Mouse (Mus musculus): ENCODE results near the gene Gm10310. TPM values are rescaled to one million over a fixed set of nuclear protein-coding genes. Genes with fewer than 3 reads are reported as not detected.

Gene Gm10310
- polyA plus RNA-seq (2012; rRNA removed; ENCODE audit: low replicate concordance), result not detected in 2 replicates

DNA sequence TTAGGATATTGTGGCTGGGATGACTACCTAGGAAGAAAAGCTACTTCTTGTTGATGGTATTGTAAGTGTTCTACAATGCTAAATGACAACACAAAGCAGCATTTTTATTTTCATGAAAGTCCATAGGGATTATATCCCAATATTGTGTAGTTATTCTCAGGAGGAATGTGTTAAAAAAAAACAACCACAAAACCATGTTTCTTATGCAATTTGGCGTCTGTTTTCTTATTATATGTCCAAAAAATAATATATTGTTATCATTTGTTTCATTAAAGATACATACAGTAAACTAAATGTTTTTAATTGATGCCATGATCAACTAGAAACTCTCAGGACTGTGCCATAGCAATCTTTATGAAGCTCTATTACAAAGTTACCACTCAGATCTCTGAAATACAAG lies at the start of gene Gm10310:
Gm10310 (minus strand) TSS at position 101 of the 400 bp plus-strand sequence.

DNA sequence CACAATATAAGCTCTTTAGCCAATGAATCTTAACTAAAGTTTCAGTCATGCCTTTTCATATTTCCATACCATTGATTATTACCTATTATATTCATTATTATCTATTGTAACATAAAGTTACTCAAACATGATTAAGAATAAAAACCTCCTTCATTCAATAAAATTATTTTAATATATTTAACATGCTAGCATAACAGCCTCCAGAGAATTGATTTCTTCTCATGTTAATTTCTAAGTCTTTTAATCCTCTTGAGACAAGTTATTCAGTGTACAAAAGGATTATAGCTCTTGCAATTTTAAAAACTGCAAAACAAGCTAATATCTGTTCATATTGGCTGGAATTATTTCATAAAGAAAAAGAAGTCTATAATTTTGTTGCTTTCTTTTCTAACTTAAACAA lies 45.2 kb upstream of the Gm10310 start, which contains the start of gene Olfr821:
Olfr821 (plus strand) TSS at position 301 of the 400 bp plus-strand sequence.

GRCm38 (mm10) chr10:130012321-130012720 lies 27.5 kb upstream of the Gm10310 start, which contains the start of gene Olfr820:
TSS of gene Olfr820 (plus strand) at chr10:130012621.

GRCm38 (mm10) chr10:129976040-129976439 lies 8.8 kb downstream of the Gm10310 start, which contains the start of gene Olfr247:
TSS of gene Olfr247 (minus strand) at chr10:129976140.

DNA sequence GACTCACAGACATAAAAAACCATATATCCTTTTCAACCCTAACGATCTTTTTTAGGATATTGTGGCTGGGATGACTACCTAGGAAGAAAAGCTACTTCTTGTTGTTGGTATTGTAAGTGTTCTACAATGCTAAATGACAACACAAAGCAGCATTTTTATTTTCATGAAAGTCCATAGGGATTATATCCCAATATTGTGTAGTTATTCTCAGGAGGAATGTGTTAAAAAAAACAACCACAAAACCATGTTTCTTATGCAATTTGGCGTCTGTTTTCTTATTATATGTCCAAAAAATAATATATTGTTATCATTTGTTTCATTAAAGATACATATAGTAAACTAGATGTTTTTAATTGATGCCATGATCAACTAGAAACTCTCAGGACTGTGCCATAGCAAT lies 17.7 kb downstream of the Gm10310 start, which contains the start of gene Olfr819:
Olfr819 (minus strand) TSS at position 101 of the 400 bp plus-strand sequence.

DNA sequence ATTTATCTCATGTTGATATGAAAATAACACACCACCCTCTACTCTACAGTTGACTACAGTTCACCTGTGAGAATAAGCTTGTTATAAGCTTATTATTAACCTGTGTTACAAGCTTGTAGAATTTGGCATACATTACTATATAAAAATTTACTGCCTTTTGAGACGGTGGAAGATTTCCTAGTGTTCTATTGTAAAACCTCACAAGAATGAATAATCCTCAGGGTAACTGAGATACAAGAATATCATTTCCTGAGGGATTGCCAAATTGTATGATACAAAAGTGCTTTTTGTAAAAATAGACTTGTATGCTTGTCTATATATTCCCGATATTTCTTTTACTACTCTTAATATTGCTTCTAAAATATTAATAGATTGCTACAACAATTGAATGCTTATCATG lies 35.9 kb downstream of the Gm10310 start, which contains the start of gene Olfr818:
Olfr818 (minus strand) TSS at position 101 of the 400 bp plus-strand sequence.

Other genes starting within 250 kb of the Gm10310 start
- not detected in 2 replicates for gene Olfr806, start 243.1 kb downstream of the Gm10310 start, polyA plus RNA-seq (2012; rRNA removed; ENCODE audit: low replicate concordance)
- gene Olfr807, start 227.3 kb downstream of the Gm10310 start, polyA plus RNA-seq (2012; rRNA removed; ENCODE audit: low replicate concordance), result not detected in 2 replicates
- not detected in 2 replicates for gene Olfr808, start 219.6 kb downstream of the Gm10310 start, polyA plus RNA-seq (2012; rRNA removed; ENCODE audit: low replicate concordance)
- gene Olfr809, start 210.4 kb downstream of the Gm10310 start, polyA plus RNA-seq (2012; rRNA removed; ENCODE audit: low replicate concordance), result not detected in 2 replicates
- gene Olfr810, start 190.1 kb downstream of the Gm10310 start, polyA plus RNA-seq (2012; rRNA removed; ENCODE audit: low replicate concordance), result not detected in 2 replicates
- not detected in 2 replicates for gene Olfr811, start 180.7 kb downstream of the Gm10310 start, polyA plus RNA-seq (2012; rRNA removed; ENCODE audit: low replicate concordance)
- gene Olfr812, start 139.0 kb downstream of the Gm10310 start, polyA plus RNA-seq (2012; rRNA removed; ENCODE audit: low replicate concordance), result not detected in 2 replicates
- gene Olfr813, start 129.7 kb downstream of the Gm10310 start, polyA plus RNA-seq (2012; rRNA removed; ENCODE audit: low replicate concordance), result not detected in 2 replicates
- gene Olfr814, start 105.2 kb downstream of the Gm10310 start, polyA plus RNA-seq (2012; rRNA removed; ENCODE audit: low replicate concordance), result not detected in 2 replicates
- not detected in 2 replicates for gene Olfr815, start 79.2 kb downstream of the Gm10310 start, polyA plus RNA-seq (2012; rRNA removed; ENCODE audit: low replicate concordance)
- not detected in 2 replicates for gene Olfr816, start 69.5 kb downstream of the Gm10310 start, polyA plus RNA-seq (2012; rRNA removed; ENCODE audit: low replicate concordance)
- not detected in 2 replicates for gene Olfr818, start 36.0 kb downstream of the Gm10310 start, polyA plus RNA-seq (2012; rRNA removed; ENCODE audit: low replicate concordance)
- not detected in 2 replicates for gene Olfr819, start 17.8 kb downstream of the Gm10310 start, polyA plus RNA-seq (2012; rRNA removed; ENCODE audit: low replicate concordance)
- not detected in 2 replicates for gene Olfr247, start 8.9 kb downstream of the Gm10310 start, polyA plus RNA-seq (2012; rRNA removed; ENCODE audit: low replicate concordance)
- gene Olfr820, start 27.6 kb upstream of the Gm10310 start, polyA plus RNA-seq (2012; rRNA removed; ENCODE audit: low replicate concordance), result not detected in 2 replicates
- not detected in 2 replicates for gene Olfr821, start 45.3 kb upstream of the Gm10310 start, polyA plus RNA-seq (2012; rRNA removed; ENCODE audit: low replicate concordance)
- not detected in 2 replicates for gene Olfr822, start 86.1 kb upstream of the Gm10310 start, polyA plus RNA-seq (2012; rRNA removed; ENCODE audit: low replicate concordance)
- gene Olfr823, start 130.3 kb upstream of the Gm10310 start, polyA plus RNA-seq (2012; rRNA removed; ENCODE audit: low replicate concordance), result not detected in 2 replicates
- gene Olfr824, start 144.9 kb upstream of the Gm10310 start, polyA plus RNA-seq (2012; rRNA removed; ENCODE audit: low replicate concordance), result not detected in 2 replicates
- not detected in 2 replicates for gene Olfr825, start 181.7 kb upstream of the Gm10310 start, polyA plus RNA-seq (2012; rRNA removed; ENCODE audit: low replicate concordance)
- not detected in 2 replicates for gene Olfr826, start 199.1 kb upstream of the Gm10310 start, polyA plus RNA-seq (2012; rRNA removed; ENCODE audit: low replicate concordance)
- not detected in 2 replicates for gene Olfr827, start 229.3 kb upstream of the Gm10310 start, polyA plus RNA-seq (2012; rRNA removed; ENCODE audit: low replicate concordance)